Mouse (Mus musculus): ENCODE results near the gene Vamp5.
A peak's percentile ranks its signal among the peaks of the same experiment; 100 is the strongest.

The Vamp5 gene

DNA sequence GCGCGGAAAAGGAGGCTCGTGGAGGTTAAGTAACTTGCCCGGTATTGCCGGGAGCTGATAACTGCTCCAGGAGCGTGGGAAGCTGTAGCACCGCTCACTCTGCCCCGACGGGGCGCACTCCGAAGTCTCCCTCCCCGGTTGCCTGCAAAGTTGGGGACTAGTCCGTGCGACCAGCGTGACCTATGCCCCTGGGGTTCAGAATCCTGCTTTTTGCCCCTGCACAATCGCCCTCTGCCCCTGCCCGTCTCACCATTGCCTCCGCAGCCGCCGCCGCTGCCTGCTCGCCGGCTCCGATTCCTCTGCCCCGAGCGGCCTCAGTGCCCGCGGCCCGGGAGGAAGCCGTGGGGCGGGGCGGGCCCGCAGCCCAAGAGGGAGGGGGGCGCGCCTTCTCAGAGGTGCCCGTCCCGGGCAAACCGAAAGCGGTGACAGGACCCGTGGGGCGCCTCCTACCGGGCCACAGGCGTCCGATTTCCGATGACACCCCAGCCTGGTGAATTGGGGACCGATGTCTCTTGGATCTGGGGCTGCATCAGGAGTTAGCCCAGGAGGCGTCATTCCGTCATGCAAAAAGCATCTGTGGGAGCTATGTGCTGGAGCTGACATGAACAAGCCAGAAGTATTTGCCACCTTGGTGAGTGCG lies at the start of gene Vamp5:
Gene Vamp5, minus strand, starts transcription at position 338 of the 640 bp plus-strand sequence.
- DNase-seq, result peak; percentile 91

DNA sequence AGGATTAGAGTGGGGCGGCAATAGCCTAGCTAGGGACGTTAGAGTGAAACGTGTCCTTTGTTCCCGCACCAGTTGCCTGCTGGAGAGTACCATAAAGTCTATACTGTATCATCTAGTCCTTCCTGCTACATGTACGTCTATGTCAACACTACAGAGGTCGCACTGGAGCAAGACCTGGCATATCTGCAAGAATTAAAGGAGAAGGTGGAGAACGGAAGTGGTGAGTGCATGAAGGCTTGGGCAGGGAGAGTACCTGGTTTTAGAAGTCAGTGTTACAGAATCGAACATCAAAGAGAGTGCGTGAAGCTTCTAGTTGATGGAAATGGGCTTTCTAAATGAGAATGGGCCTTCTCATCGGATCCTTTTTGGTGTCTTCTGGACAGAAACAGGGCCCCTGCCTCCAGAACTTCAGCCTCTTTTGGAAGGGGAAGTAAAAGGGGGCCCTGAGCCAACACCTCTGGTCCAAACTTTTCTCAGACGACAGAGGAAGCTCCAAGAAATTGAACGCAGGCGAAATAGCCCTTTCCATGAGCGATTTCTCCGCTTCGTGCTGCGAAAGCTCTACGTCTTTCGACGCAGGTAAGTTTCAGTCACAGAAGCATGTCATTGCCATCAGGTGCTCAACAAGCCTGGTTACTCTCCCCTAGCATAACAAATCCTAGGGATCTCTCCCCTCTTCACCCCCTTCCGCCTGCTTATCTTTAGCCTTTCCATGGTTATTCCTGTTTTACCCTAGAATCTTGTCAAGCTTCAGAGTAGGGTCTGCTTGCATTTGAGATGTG lies 49.0 kb upstream of the Vamp5 start:
- no peak for DNase-seq

DNA sequence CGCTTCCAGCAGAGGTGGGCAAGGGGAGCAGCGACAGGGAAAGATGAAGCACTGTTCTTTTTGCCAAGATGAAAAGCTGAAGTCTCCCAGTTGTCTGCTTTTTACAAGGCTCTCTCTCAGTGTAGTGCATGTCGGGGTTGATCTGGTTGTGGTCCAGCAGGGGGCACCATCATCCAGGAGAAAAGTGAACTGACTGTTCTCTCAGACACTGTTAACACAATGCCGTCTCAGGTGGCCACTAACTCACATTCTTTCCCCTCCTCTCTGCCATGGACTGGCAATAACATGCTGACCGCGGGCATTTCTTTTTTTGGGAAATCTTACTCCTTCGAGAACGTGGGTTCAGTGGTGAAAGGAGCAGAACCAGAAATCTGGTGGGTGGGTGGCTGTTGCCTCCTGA lies 47.8 kb upstream of the Vamp5 start:
- peak; percentile 91 for DNase-seq

DNA sequence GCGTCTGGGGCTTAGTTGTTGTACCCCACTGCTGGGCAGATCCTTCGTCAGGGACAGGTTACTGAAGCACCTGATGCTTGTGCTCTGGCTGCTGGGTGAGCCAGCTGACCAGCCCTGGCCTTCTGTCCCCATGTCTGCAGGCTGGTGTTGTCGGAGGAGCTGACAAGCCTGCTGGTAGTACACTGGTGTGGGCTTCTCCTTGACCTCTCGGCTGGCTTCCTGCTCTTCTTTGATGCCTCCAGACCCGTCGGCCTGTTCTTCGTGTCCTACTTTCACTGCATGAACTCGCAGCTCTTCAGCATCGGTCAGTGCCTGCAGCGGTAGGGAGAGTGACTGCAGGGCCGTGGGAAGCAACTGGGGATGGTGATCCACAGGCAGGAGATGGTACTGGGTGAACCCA lies 45.4 kb upstream of the Vamp5 start:
- DNase-seq, result no peak

DNA sequence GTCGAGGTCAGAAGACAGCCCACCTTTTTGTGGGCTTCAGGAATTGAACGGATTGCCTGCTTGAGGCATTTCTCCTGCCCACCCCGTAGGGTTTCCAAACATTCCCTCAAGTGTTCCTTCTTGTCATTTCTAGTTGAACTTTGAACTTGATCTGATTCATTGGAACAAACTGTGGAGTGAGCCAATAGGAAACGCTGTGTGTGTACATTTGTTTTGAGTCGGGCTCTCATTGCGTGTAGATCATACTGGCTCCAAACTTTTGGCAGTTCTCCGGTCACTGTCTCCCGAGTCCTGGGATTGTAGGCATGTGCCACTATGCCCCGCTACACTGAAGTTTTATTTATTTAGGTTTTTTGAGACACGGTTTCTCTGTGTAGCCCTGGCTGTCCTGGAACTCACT lies 40.6 kb upstream of the Vamp5 start:
- DNase-seq, result no peak

DNA sequence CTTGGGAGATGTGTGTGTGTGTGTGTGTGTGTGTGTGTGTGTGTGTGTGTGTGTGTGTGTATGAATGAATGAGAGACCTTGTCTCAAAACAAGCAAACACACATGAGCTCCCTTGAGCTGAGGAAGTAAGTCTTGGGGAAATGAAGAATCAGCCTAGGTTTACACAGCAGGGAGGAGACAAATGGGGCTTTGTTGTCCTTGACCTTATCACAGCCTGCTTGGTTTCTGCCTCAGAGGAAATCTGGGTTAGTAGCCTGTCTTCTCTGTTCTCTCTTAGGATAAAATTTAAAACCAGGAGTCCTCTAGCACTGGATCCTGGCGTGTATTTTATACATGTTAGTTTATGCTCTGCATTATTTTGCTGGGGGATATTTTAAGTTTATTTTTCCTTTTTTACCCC lies 39.5 kb upstream of the Vamp5 start:
- no peak for DNase-seq

DNA sequence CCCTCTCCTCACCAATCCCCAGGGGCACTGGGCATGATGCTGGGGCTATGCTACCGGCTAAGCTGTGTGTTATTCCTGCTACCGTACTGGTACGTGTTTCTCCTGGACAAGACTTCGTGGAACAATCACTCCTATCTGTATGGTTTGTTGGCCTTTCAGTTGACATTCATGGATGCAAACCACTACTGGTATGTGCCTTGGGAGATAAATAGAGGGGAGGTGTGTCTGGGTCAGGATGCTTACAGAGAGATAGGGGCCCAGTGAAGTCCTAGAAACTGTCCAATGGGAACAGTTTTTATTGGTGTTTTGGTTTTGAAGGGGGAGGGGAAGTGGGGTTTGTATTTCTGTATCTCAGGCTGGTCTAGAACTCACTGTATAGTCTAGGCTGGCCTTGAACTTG lies 38.0 kb upstream of the Vamp5 start:
- no peak for DNase-seq

DNA sequence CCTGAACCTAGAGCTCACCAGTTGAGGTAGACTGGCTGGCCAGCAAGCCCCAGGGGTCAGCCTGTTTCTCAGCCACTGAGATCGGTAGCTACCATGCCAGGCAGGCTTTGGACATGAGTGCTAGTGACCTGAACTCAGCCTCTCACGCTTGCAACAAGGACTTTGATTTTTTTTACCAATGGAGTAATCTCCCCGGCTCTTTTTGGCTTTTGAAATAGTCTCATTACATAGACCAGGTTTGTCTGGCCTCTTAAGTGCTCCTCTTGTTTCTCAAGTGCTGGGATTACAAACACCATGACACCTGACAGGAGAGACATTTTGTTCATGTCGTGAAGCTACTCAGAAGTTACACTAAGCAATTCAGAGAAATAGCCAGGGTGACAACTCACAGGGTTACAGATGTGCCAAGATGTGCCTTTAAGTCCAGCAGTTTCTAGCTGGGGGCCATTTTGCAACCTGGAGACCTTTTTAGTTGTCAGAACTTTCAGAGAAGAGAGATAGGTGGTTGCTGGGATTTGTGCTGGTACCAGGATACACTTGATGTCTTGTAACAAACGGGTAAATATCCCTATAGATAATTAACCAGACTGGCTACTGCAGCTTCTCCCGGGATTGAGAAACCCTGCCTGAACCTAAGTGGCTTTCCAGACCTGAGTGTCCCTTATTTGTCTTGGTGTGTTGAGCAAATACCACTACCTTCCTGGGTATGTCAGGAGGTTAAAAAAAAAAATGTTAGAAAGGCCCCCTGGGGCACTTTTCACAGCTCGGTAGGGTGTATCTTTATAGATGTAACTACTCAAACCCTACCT lies 35.9 kb upstream of the Vamp5 start:
- no peak for DNase-seq

DNA sequence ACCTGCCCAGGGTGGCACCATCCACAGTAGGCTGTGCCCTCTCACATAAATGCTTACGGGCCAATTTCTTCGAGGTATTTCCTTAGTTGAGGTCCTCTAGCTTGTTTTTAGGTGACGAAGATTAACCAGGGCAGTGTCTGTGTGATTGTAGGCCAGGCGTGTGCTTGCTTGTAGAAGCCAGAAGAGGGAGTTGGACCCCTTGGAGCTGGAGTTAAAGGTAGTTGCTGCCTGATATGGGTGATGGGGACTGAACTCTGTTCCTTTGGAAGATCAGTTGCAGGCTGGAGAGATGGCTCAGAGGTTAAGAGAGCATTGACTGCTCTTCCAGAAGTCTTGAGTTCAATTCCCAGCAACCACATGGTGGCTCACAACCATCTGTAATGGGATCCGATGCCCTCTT lies 34.9 kb upstream of the Vamp5 start:
- no peak for DNase-seq

DNA sequence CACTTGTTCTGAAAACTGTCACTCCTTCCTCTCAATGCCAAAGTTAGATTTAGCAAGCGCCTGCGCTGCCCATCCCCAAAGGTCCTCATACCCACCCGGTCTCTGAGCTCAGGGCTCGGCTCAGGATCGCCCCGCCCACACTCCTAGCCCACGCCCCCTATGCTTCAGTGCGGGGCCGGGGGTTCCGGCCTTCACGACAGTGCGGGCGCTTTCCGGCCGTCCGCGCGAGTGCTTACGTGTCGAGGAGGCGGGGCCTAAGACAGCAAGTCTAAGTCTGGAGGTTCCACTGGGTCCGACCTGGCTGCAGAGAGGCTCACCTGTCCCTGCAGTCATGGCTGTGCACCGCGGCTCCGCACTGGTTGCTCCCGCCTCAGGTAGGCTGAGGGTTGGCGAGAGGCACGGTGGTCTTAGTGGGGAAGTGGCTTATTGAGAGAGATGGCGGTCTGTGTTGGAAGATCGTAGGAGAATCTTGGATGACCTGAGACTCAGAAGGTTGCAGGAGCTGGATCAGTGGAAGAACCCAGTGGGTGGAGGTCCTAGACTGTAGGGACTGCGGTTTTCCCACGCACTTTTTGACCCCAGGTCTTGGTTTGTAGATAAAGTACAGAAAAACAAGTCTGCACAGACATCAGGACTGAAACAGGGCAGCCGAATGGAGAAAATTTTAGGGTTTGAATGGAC lies 33.9 kb upstream of the Vamp5 start, which contains the start of gene Ggcx:
Gene Ggcx, plus strand, starts transcription at position 233 of the 681 bp plus-strand sequence.
- DNase-seq, result peak; percentile 98

DNA sequence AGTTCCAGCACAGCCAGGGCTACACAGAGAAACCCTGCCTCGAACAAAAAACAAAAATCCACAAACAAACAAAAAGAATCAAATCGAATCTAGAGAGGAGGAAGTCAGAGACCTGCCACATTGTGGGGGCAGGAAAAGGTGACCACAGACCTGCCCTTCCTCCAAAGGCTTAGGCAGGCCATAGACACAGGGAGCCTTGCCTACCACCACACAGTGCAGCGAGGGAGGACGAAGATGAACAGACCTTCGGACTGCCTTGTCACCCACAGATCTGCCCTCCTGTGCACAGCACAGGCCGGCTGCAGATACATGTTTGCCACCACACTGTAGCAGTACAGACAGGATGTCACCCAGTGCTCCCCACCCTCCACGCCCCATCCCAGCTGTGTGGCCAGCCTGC lies 30.2 kb upstream of the Vamp5 start:
- DNase-seq, result no peak

DNA sequence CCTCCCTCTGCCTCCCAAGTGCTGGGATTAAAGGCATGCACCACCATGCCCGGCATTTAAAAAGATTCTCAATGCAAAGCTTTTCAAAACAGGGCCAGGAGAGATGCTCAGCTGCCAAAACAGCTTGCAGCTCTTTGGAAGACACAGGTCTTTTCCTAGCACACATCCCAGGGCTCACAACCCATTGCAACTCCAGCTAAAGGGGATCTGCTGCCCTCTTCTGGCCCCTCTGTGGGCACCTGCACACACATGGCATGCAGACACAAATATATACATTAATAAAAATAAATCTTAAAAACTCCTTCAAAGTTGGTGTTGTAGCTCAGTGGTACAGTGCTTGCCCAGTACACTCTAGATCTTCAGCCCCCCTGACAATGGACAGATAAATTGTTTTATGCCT lies 29.7 kb upstream of the Vamp5 start:
- DNase-seq, result no peak

DNA sequence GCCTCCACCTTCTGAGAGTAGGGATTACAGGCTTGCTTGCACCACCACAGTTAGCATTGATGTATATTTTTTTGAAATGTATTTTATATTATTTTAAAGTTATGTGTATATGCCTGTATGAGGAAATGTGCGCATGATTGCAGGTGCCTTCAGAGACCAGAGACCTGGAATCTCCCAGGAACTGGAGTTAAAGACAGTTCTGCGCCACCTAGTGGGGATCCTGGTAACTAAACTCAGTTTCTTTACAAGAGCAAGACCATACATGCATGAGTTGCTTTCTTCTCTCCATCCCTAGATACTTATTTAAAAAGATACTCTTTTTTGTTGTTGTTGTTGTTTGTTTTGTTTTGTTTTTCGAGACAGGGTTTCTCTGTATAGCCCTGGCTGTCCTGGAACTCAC lies 29.3 kb upstream of the Vamp5 start:
- peak; percentile 86 for DNase-seq

DNA sequence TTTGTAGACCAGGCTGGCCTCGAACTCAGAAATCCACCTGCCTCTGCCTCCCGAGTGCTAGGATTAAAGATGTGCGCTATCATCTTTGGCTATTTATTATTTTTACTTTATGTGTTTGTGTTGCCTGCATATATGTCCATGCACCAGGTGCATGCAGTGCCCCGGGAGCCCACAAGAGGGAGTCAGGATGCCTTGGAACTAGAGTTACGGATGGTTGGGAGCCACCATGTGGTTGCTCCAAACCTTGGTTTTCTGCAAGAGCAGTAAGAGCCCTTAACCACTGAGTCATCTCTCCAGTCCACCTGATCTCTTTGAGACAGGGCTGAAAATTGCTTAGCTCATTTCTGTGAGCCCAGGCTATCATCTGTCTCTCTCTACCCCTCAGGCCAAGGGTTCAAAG lies 26.9 kb upstream of the Vamp5 start:
- DNase-seq, result peak; percentile 92

DNA sequence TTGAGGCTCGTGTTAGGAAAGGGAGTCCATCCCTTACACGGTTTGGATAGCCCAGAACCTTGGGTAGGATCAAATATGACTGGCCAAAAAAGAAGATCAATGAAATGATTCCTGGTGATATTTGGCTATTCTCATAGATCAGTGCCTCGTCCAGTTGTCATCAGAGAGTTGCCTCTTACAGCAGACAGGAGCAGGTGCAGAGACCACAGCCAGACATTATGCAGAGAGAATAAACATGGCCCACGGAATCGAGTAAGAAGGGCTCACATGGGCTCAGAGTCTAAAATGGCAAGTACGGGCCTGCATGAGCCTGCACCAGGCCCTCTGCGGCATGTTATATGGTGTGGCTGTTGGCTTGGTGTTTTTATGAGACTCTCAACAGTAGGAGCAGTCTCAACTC lies 25.1 kb upstream of the Vamp5 start:
- no peak for DNase-seq

DNA sequence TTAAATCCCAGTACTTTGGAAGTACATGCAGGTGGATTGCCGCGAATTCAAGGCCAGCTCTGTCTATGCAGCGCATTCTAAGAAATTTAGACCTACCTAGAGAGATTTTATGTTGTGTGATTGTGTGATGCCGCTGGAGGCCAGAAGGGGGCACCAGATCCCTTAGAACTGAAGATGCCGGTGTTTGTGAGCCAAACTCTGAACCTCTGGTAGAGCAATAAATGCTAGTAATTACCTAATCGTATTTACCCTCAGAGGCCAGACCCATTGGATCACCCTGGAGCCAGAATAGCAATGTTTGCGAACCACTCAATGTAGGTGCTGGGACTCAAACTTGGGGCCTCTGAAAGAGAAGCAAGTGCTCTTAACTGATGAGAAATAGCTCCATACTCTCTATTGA lies 21.6 kb upstream of the Vamp5 start:
- peak; percentile 88 for DNase-seq

DNA sequence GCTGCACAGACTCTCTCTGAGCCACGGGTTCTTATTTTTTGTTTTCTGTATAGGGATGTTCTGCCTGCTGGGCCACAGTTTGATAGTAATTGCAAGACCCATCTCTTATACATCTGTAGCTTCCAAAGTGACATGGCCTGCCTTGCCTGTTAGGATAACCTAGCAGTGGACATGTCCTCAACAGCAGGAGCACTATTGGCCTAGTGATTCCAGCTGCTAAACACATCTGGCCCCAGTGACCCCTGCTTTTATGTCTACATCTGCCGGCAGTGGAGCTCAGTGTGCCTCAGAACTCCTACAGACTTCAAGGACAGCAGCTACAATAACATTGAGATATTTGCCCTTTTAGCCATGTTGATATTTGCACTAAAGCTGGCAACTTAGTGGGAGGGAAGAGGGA lies 19.7 kb upstream of the Vamp5 start:
- no peak for DNase-seq

DNA sequence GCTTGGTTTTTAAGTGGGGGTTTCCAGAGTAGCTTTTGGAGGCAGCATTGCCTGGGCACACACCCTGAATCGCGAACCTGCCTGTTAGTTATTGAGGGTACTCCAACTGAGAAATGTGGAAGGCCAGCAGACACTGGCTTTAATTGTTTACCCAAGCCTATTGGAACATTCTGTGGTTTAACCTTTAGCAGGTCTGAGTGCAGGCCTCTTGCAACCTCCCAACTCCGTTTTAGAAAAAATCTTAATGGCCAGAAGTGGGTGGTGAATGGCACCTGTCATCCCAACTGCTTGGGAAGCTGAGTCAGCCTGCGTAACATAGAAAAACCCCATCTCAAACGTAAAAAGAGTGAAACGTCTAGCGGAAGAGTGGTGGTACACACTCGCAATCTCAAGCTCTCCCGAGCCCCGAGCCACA lies 16.6 kb upstream of the Vamp5 start:
- DNase-seq, result no peak

DNA sequence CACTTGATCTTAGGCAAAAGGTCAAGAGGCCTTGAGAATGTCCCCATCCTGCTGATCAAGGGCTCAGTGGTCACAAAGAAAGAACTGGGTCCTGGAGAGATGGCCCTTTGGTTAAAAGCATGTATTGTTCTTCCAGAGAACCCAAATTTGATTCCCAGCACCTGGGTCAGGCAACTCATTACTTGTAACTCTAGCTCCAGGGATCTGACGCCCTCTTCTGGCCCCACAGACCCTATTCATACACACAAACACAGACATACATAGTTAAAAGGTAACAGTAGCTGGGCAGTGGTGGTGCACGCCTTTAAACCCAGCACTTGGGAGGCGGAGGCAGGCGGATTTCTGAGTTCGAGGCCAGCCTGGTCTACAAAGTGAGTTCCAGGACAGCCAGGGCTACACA lies 12.1 kb upstream of the Vamp5 start:
- no peak for DNase-seq

DNA sequence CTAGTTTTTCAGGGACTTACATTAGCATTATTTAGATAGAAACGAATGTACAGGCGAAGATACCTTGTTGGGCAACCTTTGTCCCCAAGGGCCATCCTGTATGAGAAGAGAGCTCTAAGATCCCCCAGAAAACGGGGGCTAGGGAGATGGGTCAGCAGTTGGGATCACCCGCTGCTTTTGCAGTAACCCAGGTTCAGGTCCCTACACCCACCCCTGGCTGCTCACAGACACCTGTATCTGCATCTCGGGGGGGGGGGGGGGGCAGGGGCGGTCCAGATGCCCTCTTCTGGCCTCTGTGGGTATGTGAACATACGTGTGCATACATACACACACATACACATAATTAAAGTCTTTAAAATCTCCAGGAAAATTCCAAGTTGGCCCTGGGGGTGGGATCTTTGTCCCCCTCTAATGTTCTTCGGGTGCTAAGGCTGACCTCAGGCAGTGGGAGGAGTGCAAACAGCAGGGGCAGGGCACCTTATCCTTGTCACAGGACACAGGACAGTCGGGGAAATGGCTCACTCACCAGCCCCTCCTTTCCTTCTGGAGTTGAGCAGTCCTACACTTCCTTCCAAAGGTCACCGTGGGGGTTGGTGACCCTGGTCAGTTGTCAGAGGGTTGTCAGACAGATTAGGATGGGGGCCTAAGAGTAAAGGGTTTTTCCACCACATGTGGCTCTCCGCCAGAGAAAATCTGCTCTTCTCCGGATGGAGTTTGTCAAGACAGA lies 10.7 kb upstream of the Vamp5 start:
- DNase-seq, result peak; percentile 95

DNA sequence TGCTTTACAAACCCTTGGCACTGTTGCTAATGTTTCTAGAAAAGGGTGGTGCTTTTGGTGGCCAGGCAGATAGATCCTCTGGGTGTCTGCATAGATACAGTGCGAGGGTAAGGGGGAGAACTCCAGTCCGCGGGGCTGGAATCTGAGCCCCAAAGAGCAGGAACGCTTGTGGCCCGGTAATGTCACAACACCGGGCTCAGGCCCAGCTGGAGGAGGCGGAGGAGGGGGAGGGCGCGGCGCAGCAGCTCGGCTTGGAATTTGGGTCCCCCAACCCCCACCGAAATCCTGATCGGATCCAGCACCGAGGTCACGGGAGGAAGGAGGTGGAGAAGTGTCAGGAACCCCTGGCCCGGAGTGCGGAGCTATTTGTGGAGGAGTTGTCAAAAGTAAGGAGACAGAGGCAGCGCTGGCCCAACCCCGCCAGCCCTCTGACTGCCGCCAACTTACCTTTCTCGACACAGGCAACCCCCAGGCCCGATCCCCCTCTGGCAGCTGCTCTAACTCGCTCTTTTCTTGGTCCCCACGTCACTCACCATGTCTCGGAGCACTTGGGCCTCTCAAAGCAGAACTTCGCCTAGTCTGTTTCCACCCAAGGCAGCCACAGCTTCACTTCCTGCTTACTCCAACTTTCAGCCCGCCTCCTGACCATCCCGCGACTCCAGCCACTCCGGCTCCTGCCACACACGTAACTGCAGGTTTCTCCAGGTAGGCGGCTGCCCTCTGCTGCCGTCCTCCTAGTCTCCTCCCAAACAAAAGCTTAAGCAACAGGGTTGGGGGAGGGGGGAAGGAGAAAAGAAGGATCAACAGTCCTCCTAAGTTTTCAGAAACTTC lies 9.9 kb upstream of the Vamp5 start, which contains the start of gene Vamp8:
Gene Vamp8, minus strand, starts transcription at position 763 of the 831 bp plus-strand sequence.
- peak; percentile 93 for DNase-seq
